1 mouse cellular context compared by ENCODE assay signal in genomic region chr4:155891551-155892001, GRCm38 (mm10).
TF ChIP-seq lines count a peak whose summit lies in the region.

Gene Pusl1 (minus strand): TSS chr4:155891781.
Gene Acap3 (plus strand): TSS chr4:155891822.

TF ChIP-seq in MEL, 35 proteins besides CTCF, POLR2A, EP300 and RAD21 (continued from another document):
- no peak for TF ChIP-seq GABPA (IDR thresholded peaks at IDR 0.05; ENCODE audit: low read depth, low read length)
